Comparison of ENCODE assay signal across 15 mouse cellular contexts in the genomic region with DNA sequence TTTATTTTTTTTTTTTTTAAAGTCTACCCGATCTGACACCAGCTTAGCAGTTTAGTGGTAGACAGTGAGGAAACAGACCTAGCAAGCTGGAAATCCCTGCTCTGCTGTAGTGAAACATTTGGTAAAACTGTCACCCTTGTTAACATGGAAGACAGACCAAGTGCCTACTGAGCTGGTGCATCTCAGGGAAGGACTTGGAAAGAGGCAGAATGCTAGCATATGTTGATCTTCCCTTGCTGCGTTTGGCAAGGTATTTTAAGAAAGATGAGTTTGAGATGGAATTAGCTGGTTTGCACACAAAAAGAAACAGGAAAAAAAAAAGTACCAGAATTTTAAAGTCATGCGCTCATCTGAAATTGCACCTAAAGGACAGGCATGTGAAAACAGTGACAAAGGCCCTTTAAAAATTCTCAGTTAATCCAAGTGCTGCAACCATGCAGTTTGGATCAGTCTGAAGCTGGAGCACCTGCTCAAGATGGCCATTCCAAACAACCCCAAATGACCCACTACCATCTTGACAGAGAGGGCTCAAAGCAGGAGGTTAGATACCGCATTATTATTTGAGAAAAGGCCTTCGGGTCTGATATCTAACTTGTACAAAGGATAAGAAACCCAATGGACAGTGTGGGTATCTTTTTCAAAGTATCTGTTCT.
A peak's percentile ranks its signal among the peaks of the same experiment; 100 is the strongest.
DNase-seq lines count a peak whose midpoint lies in the region; ATAC-seq lines count a peak whose summit lies in the region.
"Had no signal": no experiment of that assay in that cellular context is flagged by ENCODE, and none has a peak within 500 bp of the region (broad histone marks: within the 10 kb centered on the region; RNA-seq: fewer than 3 reads in every experiment).

No protein-coding gene starts in this region.

- peak; percentile 72; the same call in 1 of the 2 replicates for ATAC-seq in cerebellum, adult (ENCODE audit: insufficient number of reproducible peaks, low FRiP score, low TSS enrichment)
- ATAC-seq: midbrain, embryonic 16.5 days had no signal

- DNase-seq in cerebellum, postnatal 4 days (ENCODE audit: low spot score in 2 of 2), result no peak
- peak; percentile 7 to 37 for DNase-seq in layer of hippocampus, adult 18-20 months (ENCODE audit: low spot score in 2 of 2)
- no peak for DNase-seq in layer of hippocampus, postnatal 10 days (ENCODE audit: low spot score in 2 of 2)
- DNase-seq in brain, adult 2 months (ENCODE audit: low read depth, low spot score), result peak; percentile 94
- peak; percentile 88 for DNase-seq in cerebellum, adult 9-10 months
- DNase-seq in thymus, postnatal 10 days (ENCODE audit: low spot score in 2 of 2), result no peak
- no peak for DNase-seq in urinary bladder, adult 18-20 months (ENCODE audit: low spot score in 2 of 2)
- DNase-seq: adrenal gland, adult 2 months; heart, postnatal 14 days; kidney, adult 8-10 months; kidney, postnatal 14 days; lung, postnatal 4 days; spleen, adult 18-20 months had no signal

Comparison
In these comparisons a context has a peak if more than half of its experiments do, and no peak if none do; other contexts are left out.
1. DNase-seq: peak in layer of hippocampus, adult 18-20 months (2 of 2), brain, adult 2 months (single experiment) and cerebellum, adult 9-10 months (single experiment); none in cerebellum, postnatal 4 days (0 of 2), layer of hippocampus, postnatal 10 days (0 of 2), thymus, postnatal 10 days (0 of 2) and urinary bladder, adult 18-20 months (0 of 2).